Mouse (Mus musculus) frontal cortex, postnatal 10 days (tissue): ENCODE measurements around the gene Tbc1d2.

Source experiments
- DNase-seq, 2 experiments: peaks; one replicate each; pipeline ENCODE4 v3.0.0; 2022; ENCODE audit warnings: low spot score in 2 of 2, mixed read lengths in 1 of 2

Tbc1d2 gene

DNA sequence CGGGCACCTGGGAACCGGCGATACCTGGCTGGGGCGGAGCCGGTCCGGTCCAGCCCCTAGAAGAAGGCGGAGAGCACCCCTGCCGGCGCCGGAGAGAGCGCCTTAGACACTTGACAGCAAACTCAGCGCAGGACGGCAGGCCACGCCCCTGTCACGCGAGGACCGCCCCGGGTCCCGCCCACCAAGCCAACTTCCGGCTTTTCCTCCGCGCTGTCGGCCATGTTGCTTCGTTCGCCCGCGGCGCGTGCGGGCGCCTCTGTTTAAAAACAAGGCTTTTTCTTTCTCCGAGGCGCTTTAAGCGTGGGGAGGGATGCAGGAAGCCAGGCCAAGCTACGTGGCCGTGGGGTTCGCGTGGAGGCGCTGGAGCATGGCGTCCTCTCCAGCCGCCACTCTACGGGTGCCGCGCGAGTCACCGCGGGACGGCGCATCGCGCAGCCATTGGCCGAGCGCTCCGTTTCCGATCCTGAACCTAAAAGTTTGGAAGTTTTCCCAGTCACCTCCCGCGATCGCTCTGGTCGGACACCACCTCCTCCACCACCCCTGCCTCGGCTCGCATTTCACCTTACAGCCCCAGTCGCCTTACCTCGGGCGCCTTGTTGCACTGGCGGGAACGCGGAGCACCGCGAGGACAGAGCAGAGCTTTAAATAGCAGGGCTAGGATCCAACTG, at the start of gene Tbc1d2:
Gene Tbc1d2 (minus strand): TSS at position 124 of the 668 bp plus-strand sequence.
- DNase-seq = peak; percentile 81 to 91

DNA sequence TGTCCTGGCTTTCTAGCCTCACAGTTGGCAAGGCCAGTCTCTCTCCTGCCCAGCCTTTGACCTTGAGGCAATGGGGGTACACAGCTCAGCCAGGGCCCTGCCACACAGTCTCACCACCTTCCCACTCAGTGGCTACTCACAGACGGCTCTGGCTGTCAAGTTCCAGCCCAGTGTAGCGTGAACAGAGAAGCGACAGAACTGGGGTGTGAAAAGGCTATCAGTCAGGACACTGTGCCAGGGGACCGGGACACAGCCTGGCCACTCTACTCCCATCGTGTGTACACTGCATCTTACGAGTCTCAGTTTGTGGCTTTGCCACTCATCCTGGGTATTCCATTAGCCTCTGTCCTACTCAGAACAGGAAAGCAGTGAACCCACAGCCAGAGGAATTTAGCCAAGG, 46.5 kb upstream of the Tbc1d2 start:
- DNase-seq = no peak

- no peak for DNase-seq
Measured at GRCm38 (mm10) chr4:46690565-46690964, 40.6 kb upstream of the Tbc1d2 start.

DNA sequence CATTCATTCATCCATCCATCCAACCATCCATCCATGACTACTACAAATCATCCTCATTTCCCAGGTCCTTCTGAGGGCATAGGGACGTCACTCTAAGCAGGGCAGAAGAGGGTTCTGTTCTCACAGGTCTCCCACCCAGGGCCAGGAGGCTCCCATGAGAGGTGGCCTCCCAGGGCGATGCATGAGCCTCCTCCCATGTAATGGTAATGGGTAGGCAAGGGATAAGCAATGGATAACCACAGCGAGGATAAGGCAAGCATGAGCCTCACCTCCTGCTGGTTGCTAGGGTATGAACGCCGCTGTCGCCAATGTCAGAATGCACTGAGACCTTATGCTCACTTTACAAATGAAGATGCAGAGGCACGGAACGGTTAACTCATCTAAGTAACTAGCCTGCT, 40.0 kb upstream of the Tbc1d2 start:
- DNase-seq = no peak

DNA sequence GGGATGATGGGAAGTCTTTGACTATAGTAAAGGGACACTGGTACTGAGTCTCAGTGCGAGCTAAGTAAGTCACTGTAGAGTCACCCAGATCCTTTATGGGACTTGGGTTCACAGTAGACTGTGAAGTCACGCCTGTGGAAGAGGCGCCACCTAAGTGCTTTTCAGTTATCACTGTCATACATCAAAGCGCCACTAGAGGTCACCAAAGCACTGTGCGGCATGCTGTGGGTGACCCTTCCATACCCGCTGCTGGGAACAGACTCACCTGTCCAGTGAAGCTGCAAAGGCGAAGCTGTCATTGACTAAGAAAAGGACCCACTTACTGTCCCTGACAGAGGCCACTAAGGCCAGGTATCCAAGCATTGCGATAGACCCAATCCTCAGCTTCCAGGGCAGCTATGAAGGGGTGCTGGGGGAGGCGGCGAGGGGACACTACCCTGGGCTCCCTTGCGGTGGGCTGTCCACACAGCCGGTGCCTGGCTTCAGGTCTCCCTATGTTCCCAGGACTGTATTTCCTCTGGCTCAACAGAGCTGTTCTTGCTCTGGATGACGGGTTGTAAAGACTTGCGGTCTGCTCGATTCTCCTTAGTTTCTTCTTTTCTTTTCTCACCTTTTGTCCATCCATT, 39.5 kb upstream of the Tbc1d2 start:
- DNase-seq = peak in 1 of 2 experiments; percentile 72

DNA sequence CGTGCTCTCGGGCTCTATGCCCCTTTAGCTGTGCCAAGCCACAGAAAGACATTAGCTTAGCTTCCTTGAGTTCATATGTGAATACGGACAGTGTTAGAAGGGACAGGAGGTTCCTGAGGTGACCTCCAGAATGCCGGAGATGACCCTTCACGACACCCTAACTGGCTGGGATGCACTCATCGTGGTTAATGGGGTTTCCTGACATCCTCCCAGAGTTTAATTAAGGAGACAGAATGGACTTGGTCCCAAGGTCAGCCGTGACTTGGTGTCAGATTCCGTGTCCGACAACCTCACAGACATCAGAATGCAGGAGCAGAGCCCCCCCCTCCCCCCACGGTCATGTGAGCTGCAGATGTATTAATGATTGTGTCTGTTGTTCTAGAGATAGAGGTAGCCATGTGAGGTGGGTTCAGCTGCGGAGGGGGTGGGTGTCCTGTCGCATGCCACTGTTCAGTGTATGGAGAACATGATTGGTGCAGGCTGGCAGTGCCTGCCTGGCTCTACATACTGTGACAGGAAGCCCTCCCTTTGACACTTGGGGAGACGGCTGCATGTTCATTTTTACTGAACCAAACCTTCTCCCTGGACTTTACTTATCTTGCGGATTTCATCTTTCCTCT, 38.3 kb upstream of the Tbc1d2 start:
- no peak for DNase-seq

DNA sequence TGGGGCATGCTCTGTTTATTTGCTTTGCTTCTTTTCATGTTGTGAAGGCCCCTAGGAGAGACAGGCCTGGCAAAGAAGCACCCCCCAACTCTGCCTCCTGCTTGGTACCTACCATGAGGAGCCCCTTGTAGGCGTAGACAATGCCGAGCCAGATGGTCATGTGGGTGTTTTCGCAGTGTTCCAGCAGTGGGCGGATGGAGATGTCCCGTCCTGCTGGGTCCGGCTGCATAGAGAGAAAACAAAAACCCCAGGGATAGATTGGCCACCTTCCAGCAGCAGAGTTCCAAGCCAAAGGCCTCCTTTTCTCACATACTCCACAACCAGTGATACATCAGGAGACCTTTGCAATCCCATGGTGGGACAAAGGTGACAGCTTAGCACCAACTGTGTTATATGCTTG, 34.2 kb upstream of the Tbc1d2 start:
- DNase-seq = peak; percentile 56 to 74

DNA sequence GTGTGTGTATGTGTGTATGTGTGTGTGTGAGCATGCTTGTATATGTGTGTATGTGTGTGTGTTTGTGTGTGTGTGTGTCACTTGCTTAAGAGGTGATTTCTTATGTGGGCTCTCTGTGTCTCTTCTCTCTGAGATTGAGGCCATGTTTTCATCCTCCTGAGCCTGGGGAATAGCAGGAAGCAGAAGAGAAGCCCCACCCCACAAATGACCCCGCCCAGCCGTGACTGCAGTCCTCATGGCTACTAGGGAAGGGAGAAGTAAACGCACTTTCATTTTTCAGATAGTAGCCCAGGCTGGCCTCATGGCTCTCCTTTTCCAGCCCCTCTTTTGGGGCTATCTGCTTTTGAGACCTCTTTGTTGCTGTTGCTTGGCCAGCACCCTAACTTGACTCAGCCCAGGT, 26.6 kb upstream of the Tbc1d2 start:
- no peak for DNase-seq

GRCm38 (mm10) chr4:46675992-46676391, 26.0 kb upstream of the Tbc1d2 start:
- DNase-seq = no peak

DNA sequence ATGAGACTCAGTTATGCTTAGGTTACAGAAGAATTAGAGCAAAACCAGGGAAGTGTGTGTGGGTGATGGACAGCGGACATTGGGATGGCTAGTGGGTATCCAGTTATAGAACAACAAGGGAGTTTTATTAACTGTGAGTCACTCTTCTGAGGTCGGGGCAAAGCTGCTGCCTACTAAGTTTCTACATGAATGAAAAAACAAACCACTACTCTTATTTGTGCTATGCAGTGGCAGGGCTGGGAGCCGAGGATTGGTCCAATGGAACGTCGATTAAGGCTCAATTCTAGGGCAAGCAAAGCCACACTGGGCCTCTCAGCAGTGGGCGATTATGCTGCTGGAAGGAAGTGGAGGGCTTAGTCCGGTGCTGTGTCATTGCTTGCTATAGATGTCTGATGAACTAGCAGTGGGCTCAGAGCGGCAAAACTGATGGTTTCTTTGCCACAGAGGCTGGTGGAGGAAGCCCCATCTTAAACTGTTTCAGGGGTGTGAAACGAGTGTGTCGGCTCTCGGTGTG, 25.3 kb upstream of the Tbc1d2 start:
- no peak for DNase-seq

GRCm38 (mm10) chr4:46668620-46669019, 18.6 kb upstream of the Tbc1d2 start:
- DNase-seq = no peak

GRCm38 (mm10) chr4:46666420-46666819, 16.4 kb upstream of the Tbc1d2 start:
- DNase-seq = no peak

DNA sequence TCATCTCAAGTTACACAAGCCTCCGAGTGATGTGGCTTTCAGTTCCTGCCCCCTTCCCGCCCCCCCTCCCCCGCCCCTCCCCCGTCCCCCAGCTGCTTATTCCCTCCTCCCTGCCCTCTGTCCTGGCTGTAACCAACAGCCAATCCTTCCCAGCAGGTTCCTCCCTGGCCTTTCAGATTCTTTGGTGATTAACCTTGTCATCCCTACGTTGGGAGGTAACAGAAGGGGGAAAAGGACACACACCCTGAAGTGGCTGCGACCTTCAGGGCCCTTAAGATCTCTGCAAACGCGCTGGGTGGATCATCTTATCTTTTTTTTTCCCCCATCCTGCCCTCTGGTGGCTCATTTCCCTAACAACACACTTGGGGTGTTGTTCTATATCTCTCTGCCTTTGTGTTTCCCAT, 15.4 kb upstream of the Tbc1d2 start:
- no peak for DNase-seq

- peak; percentile 31 to 33 for DNase-seq
Measured at GRCm38 (mm10) chr4:46664123-46665009, 14.4 kb upstream of the Tbc1d2 start.

DNA sequence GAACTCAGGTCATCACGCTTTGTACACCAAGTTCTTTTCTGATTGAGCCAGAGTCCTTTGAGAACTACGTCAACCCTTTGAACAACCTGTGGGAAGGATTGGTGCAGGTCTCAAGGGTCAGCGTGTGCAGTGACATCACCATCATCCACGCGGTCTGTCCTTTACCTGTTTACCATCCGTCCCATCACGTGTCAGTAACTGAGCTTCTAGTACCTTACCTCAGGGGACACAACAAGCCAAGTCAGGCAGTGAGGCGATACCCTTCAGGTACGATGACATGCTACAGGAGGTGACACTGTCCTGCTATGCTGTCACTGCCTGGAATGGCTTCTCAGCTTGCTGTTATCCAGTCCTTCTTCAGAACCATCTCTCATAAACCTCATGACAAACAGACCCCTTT, 11.4 kb upstream of the Tbc1d2 start:
- no peak for DNase-seq

DNA sequence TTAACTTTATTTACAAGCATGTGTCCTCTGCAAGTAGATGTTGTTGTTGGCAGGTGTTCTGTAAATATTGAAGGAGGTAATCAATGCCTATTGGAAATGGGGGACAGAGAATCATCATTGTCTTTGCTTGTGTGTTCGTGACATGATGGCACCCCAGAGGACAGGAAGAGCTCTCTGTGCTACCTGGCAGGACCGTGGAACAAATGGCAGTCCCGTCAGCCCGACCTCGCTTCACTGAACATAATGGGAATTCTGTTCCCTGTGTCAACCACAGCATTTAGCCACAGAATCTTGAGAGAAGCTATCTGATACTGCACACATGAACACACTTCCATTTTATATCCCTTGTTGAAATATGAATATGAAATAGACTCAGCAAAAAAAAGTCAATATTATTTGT, 8.9 kb upstream of the Tbc1d2 start:
- DNase-seq = no peak

DNA sequence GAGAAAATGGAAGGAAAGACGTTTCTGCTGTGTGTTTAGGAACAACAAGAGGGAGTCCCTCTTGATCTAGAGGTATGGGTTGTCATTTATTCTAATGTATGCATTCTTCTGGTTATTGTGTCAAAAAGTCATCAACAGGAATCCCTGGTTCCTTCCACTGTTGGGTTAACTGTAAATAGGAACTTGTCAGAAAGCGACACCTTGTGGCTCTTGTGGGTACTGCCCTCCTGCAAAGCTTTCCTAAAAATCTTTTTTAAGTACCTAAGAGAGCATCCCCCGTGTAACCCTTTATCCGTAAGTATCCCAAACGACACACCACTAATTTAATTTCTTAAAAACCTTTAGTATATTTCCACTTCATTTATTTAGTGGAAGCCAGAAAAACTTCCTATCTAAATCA, 7.1 kb upstream of the Tbc1d2 start:
- peak in 1 of 2 experiments; percentile 62 for DNase-seq

- no peak for DNase-seq
Measured at GRCm38 (mm10) chr4:46655956-46656355, 5.9 kb upstream of the Tbc1d2 start.

- DNase-seq = no peak
Measured at GRCm38 (mm10) chr4:46655298-46655697, 5.3 kb upstream of the Tbc1d2 start.

DNA sequence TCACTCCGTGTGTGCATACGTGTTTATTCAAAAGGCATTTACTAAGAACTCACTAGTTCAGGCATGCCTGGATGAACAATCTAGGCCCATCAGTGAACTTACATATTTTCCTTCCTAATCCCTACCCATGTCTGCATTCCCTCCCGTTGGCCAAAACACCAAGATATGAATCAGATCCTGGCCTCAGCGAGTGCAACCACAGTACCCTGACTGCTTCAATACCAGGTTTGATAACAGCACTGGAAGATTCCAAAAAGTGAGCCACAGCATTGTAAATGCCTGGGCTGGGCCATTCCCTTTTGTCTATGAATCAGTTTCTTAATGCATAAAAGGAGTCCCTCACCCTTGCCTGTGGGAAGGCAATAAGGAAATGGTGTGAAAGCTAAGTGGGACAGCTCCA, 848 bp downstream of the Tbc1d2 start:
- DNase-seq = no peak

- no peak for DNase-seq
Measured at GRCm38 (mm10) chr4:46643676-46644112, 6.3 kb downstream of the Tbc1d2 start.
